Mouse (Mus musculus) forebrain, embryonic 11.5 days (tissue): ENCODE measurements around the gene Sis. TPM values are rescaled to one million over a fixed set of nuclear protein-coding genes. Genes with fewer than 3 reads are reported as not detected.

Experiments used
- ATAC-seq: fragments of 200-750 bp; cut with Nextera tagmentation; replicated peaks from 2 replicates; pipeline ENCODE4 v1.8.0; 2017; ENCODE audit warnings: moderate TSS enrichment; ENCODE audit not compliant: low FRiP score
- DNase-seq: peaks from one replicate; pipeline ENCODE4 v3.0.0-alpha.2; 2017; ENCODE audit warnings: low spot score
- H3K27ac ChIP-seq: fragments of 300-500 bp; sonication (generic); 2 replicates; pipeline ENCODE4 v1.5.1; 2014; ENCODE audit warnings: low read depth, low read length
- H3K27me3 ChIP-seq: fragments of 300-500 bp; sonication (generic); 2 replicates; pipeline ENCODE4 v1.6.1; 2014; ENCODE audit warnings: mild to moderate bottlenecking, low read length, mixed read lengths; ENCODE audit not compliant: control insufficient read depth, insufficient read depth
- H3K36me3 ChIP-seq: fragments of 300-500 bp; sonication (generic); 2 replicates; pipeline ENCODE4 v1.6.1; 2014; ENCODE audit warnings: mild to moderate bottlenecking, low read length, moderate library complexity, mixed read lengths; ENCODE audit not compliant: control insufficient read depth, insufficient read depth
- H3K4me1 ChIP-seq: fragments of 300-500 bp; sonication (generic); replicated peaks from 2 replicates; pipeline ENCODE4 v1.6.1; 2014; ENCODE audit warnings: low read length, mixed read lengths; ENCODE audit not compliant: control insufficient read depth, insufficient read depth
- H3K4me2 ChIP-seq: fragments of 300-500 bp; sonication (generic); 2 replicates; pipeline ENCODE4 v1.6.1; 2014; ENCODE audit warnings: low read depth, mild to moderate bottlenecking, low read length, moderate library complexity, mixed read lengths; ENCODE audit not compliant: severe bottlenecking
- H3K4me3 ChIP-seq: fragments of 300-500 bp; sonication (generic); 2 replicates; pipeline ENCODE4 v1.5.1; 2014; ENCODE audit warnings: low read depth, low read length
- H3K9ac ChIP-seq: fragments of 300-500 bp; sonication (generic); 2 replicates; pipeline ENCODE4 v1.6.1; 2014; ENCODE audit warnings: low read length
- H3K9me3 ChIP-seq: fragments of 300-500 bp; sonication (generic); 2 replicates; pipeline ENCODE4 v1.6.1; 2016; ENCODE audit warnings: low read length, mixed read lengths; ENCODE audit not compliant: control insufficient read depth
- WGBS: fragments of 180-500 bp; shearing (Covaris S2); extraction: QIAGEN DNeasy Blood & Tissue Kit; methylation state at CpG from one replicate; pipeline ENCODE4 v1.1.7; 2014; 5-methylcytosine and 5-hydroxymethylcytosine counted together
- polyA plus RNA-seq: library from polyadenylated mRNA; unstranded; fragments of >200 nt; fragmentation: Nextera tagmentation; extraction: Ambion mirVana; gene quantifications from 2 replicates; pipeline ENCODE4 v1.2.1, GENCODE M21; 2014

The Sis gene
- not detected in 2 replicates for polyA plus RNA-seq

- H3K27me3 ChIP-seq, result no peaks in the 10 kb centered on the region
- no peaks in the 10 kb centered on the region for H3K36me3 ChIP-seq
- DNase-seq, result no peak
- H3K4me3 ChIP-seq, result no peak within 1 kb of the TSS
- H3K9ac ChIP-seq, result no peak within 1 kb of the TSS
- no peak within 1 kb of the TSS for H3K27ac ChIP-seq
- no peak for ATAC-seq
- no peaks in the 10 kb centered on the region for H3K4me1 ChIP-seq
- no peak within 1 kb of the TSS for H3K4me2 ChIP-seq
- H3K9me3 ChIP-seq, result no peaks in the 10 kb centered on the region
Observed at GRCm38 (mm10) chr3:72967675-72968074, at the start of gene Sis. Gene Sis (minus strand): TSS chr3:72967863.

- Histone ChIP-seq H3K9ac (no peak overlapping the region), H3K27ac (no peak overlapping the region), H3K9me3 (no peaks in the 10 kb centered on the region), H3K4me1 (no peaks in the 10 kb centered on the region), H3K4me2 (no peak overlapping the region), H3K4me3 (no peak overlapping the region), H3K36me3 (no peaks in the 10 kb centered on the region), H3K27me3 (no peaks in the 10 kb centered on the region)
- no peak for DNase-seq
- ATAC-seq, result peak; percentile 73
- 4% methylated on average over 6 of the region's 6 CpGs for WGBS
Observed at GRCm38 (mm10) chr3:73006045-73006444, 38.4 kb upstream of the Sis start.

- Histone ChIP-seq H3K36me3 (no peaks in the 10 kb centered on the region), H3K27me3 (no peaks in the 10 kb centered on the region), H3K9me3 (no peaks in the 10 kb centered on the region), H3K4me3 (no peak overlapping the region), H3K27ac (no peak overlapping the region), H3K9ac (no peak overlapping the region), H3K4me1 (no peaks in the 10 kb centered on the region), H3K4me2 (no peak overlapping the region)
- DNase-seq (no peak), ATAC-seq (no peak)
- 95% methylated on average over 4 of the region's 4 CpGs for WGBS
Observed at GRCm38 (mm10) chr3:73002933-73003696, 35.5 kb upstream of the Sis start.

GRCm38 (mm10) chr3:72997517-72997916, 29.9 kb upstream of the Sis start:
- Histone ChIP-seq H3K4me3 (no peak overlapping the region), H3K27me3 (no peaks in the 10 kb centered on the region), H3K36me3 (no peaks in the 10 kb centered on the region), H3K4me2 (no peak overlapping the region), H3K9ac (no peak overlapping the region), H3K9me3 (no peaks in the 10 kb centered on the region), H3K4me1 (no peaks in the 10 kb centered on the region), H3K27ac (no peak overlapping the region)
- 85% methylated on average over 4 of the region's 4 CpGs for WGBS
- DNase-seq, result no peak
- ATAC-seq, result no peak

- WGBS, result 88% methylated on average over 2 of the region's 2 CpGs
- no peak overlapping the region for H3K4me3 ChIP-seq
- H3K27ac ChIP-seq, result no peak overlapping the region
- H3K4me2 ChIP-seq, result no peak overlapping the region
- ATAC-seq (no peak), DNase-seq (no peak)
- H3K36me3 ChIP-seq, result no peaks in the 10 kb centered on the region
- no peaks in the 10 kb centered on the region for H3K9me3 ChIP-seq
- H3K9ac ChIP-seq, result no peak overlapping the region
- H3K4me1 ChIP-seq, result no peaks in the 10 kb centered on the region
- H3K27me3 ChIP-seq, result no peaks in the 10 kb centered on the region
Observed at GRCm38 (mm10) chr3:72990992-72991391, 23.3 kb upstream of the Sis start.

- Histone ChIP-seq H3K9ac (no peak overlapping the region), H3K4me3 (no peak overlapping the region), H3K36me3 (no peaks in the 10 kb centered on the region), H3K4me1 (no peaks in the 10 kb centered on the region), H3K9me3 (no peaks in the 10 kb centered on the region), H3K4me2 (no peak overlapping the region), H3K27ac (no peak overlapping the region), H3K27me3 (no peaks in the 10 kb centered on the region)
- 78% methylated on average over 3 of the region's 3 CpGs for WGBS
- ATAC-seq (no peak), DNase-seq (no peak)
Observed at GRCm38 (mm10) chr3:72976602-72977001, 8.9 kb upstream of the Sis start.

- Histone ChIP-seq H3K4me2 (no peak overlapping the region), H3K36me3 (no peaks in the 10 kb centered on the region), H3K9ac (no peak overlapping the region), H3K27ac (no peak overlapping the region), H3K9me3 (no peaks in the 10 kb centered on the region), H3K27me3 (no peaks in the 10 kb centered on the region), H3K4me3 (no peak overlapping the region), H3K4me1 (no peaks in the 10 kb centered on the region)
- WGBS, result 85% methylated on average over 4 of the region's 4 CpGs
- DNase-seq (no peak), ATAC-seq (no peak)
Observed at GRCm38 (mm10) chr3:72918919-72919526, 48.6 kb downstream of the Sis start.

- Histone ChIP-seq H3K4me3 (no peak overlapping the region), H3K27me3 (no peaks in the 10 kb centered on the region), H3K4me2 (no peak overlapping the region), H3K4me1 (no peaks in the 10 kb centered on the region), H3K9ac (no peak overlapping the region), H3K27ac (no peak overlapping the region), H3K9me3 (no peaks in the 10 kb centered on the region), H3K36me3 (no peaks in the 10 kb centered on the region)
- ATAC-seq (no peak), DNase-seq (no peak)
- 94% methylated on average over 1 of the region's 1 CpGs for WGBS
Observed at GRCm38 (mm10) chr3:72882501-72882900, 85.2 kb downstream of the Sis start.

- H3K36me3 ChIP-seq, result no peaks in the 10 kb centered on the region
- no peak overlapping the region for H3K9ac ChIP-seq
- H3K9me3 ChIP-seq, result no peaks in the 10 kb centered on the region
- no peak overlapping the region for H3K27ac ChIP-seq
- no peak for ATAC-seq
- no peak overlapping the region for H3K4me3 ChIP-seq
- H3K4me1 ChIP-seq, result no peaks in the 10 kb centered on the region
- DNase-seq, result no peak
- no peaks in the 10 kb centered on the region for H3K27me3 ChIP-seq
- no peak overlapping the region for H3K4me2 ChIP-seq
Observed at GRCm38 (mm10) chr3:72868141-72868540, 99.5 kb downstream of the Sis start.
